Mouse (Mus musculus): ENCODE data around the gene Cdc73. TPM values are rescaled to one million over a fixed set of nuclear protein-coding genes. Genes with fewer than 3 reads are reported as not detected.

Cdc73 gene
- polyA plus RNA-seq, 1 experiment from 2014 or later, result 38.1 TPM

GRCm38 (mm10) chr1:143621930-143622329 lies 80.8 kb downstream of the Cdc73 start:
- peaks cover 24% of the 10 kb centered on the region for H3K36me3 ChIP-seq
- no peaks in the 10 kb centered on the region for H3K9me3 ChIP-seq
- H3K4me1 ChIP-seq, result no peaks in the 10 kb centered on the region
- no peaks in the 10 kb centered on the region for H3K27me3 ChIP-seq
- no peak overlapping the region for H3K27ac ChIP-seq
- no peak overlapping the region for H3K4me2 ChIP-seq (replicated peaks)
- H3K9ac ChIP-seq, result no peak overlapping the region
- no peak overlapping the region for H3K4me3 ChIP-seq
- no peak for ATAC-seq (ENCODE audit: insufficient number of reproducible peaks, insufficient read depth, low FRiP score, low TSS enrichment)

- H3K27me3 ChIP-seq, result no peaks in the 10 kb centered on the region
- peaks cover 9% of the 10 kb centered on the region for H3K36me3 ChIP-seq
- H3K9ac ChIP-seq, result no peak overlapping the region
- no peaks in the 10 kb centered on the region for H3K4me1 ChIP-seq
- no peak for ATAC-seq (ENCODE audit: insufficient number of reproducible peaks, insufficient read depth, low FRiP score, low TSS enrichment)
- 18% methylated on average over 2 of the region's 2 CpGs for WGBS
- no peak overlapping the region for H3K4me2 ChIP-seq (replicated peaks)
- no peaks in the 10 kb centered on the region for H3K9me3 ChIP-seq
- H3K4me3 ChIP-seq, result no peak overlapping the region
- no peak overlapping the region for H3K27ac ChIP-seq
Measured at GRCm38 (mm10) chr1:143619760-143620159, 82.9 kb downstream of the Cdc73 start.

- Histone ChIP-seq H3K9me3 (no peaks in the 10 kb centered on the region), H3K27ac (no peak overlapping the region), H3K4me1 (no peaks in the 10 kb centered on the region), H3K9ac (no peak overlapping the region), H3K27me3 (no peaks in the 10 kb centered on the region), H3K4me2 (replicated peaks) (no peak overlapping the region), H3K4me3 (no peak overlapping the region), H3K36me3 (peaks cover 8% of the 10 kb centered on the region)
- ATAC-seq (ENCODE audit: insufficient number of reproducible peaks, insufficient read depth, low FRiP score, low TSS enrichment), result no peak
- 88% methylated on average over 2 of the region's 2 CpGs for WGBS
Measured at GRCm38 (mm10) chr1:143612901-143613300, 89.8 kb downstream of the Cdc73 start.

- no peak overlapping the region for H3K27ac ChIP-seq
- H3K4me3 ChIP-seq, result no peak overlapping the region
- 80% methylated on average over 2 of the region's 2 CpGs for WGBS
- peaks cover 4% of the 10 kb centered on the region for H3K36me3 ChIP-seq
- no peak overlapping the region for H3K9ac ChIP-seq
- H3K27me3 ChIP-seq, result no peaks in the 10 kb centered on the region
- no peaks in the 10 kb centered on the region for H3K9me3 ChIP-seq
- H3K4me1 ChIP-seq, result no peaks in the 10 kb centered on the region
- ATAC-seq (ENCODE audit: insufficient number of reproducible peaks, insufficient read depth, low FRiP score, low TSS enrichment), result no peak
- no peak overlapping the region for H3K4me2 ChIP-seq (replicated peaks)
Measured at GRCm38 (mm10) chr1:143608911-143609310, 93.8 kb downstream of the Cdc73 start.

GRCm38 (mm10) chr1:143596864-143597263 lies 105.8 kb downstream of the Cdc73 start:
- no peak overlapping the region for H3K9ac ChIP-seq
- H3K9me3 ChIP-seq, result no peaks in the 10 kb centered on the region
- ATAC-seq (ENCODE audit: insufficient number of reproducible peaks, insufficient read depth, low FRiP score, low TSS enrichment), result no peak
- no peak overlapping the region for H3K27ac ChIP-seq
- no peak overlapping the region for H3K4me2 ChIP-seq (replicated peaks)
- no peaks in the 10 kb centered on the region for H3K27me3 ChIP-seq
- H3K4me3 ChIP-seq, result no peak overlapping the region
- H3K36me3 ChIP-seq, result no peaks in the 10 kb centered on the region
- 68% methylated on average over 2 of the region's 2 CpGs for WGBS
- no peaks in the 10 kb centered on the region for H3K4me1 ChIP-seq

GRCm38 (mm10) chr1:143576824-143577543 lies 125.7 kb downstream of the Cdc73 start:
- ATAC-seq (ENCODE audit: insufficient number of reproducible peaks, insufficient read depth, low FRiP score, low TSS enrichment), result no peak
- H3K4me3 ChIP-seq, result no peak overlapping the region
- H3K36me3 ChIP-seq, result no peaks in the 10 kb centered on the region
- H3K9ac ChIP-seq, result no peak overlapping the region
- WGBS, result 85% methylated on average over 10 of the region's 10 CpGs
- no peak overlapping the region for H3K27ac ChIP-seq
- no peaks in the 10 kb centered on the region for H3K4me1 ChIP-seq
- no peaks in the 10 kb centered on the region for H3K9me3 ChIP-seq
- no peak overlapping the region for H3K4me2 ChIP-seq (replicated peaks)
- no peaks in the 10 kb centered on the region for H3K27me3 ChIP-seq

- no peaks in the 10 kb centered on the region for H3K27me3 ChIP-seq
- no peak for ATAC-seq (ENCODE audit: insufficient number of reproducible peaks, insufficient read depth, low FRiP score, low TSS enrichment)
- no peaks in the 10 kb centered on the region for H3K9me3 ChIP-seq
- WGBS, result 94% methylated on average over 1 of the region's 1 CpGs
- no peaks in the 10 kb centered on the region for H3K4me1 ChIP-seq
- no peak overlapping the region for H3K9ac ChIP-seq
- H3K36me3 ChIP-seq, result no peaks in the 10 kb centered on the region
- no peak overlapping the region for H3K4me2 ChIP-seq (replicated peaks)
- H3K27ac ChIP-seq, result no peak overlapping the region
- H3K4me3 ChIP-seq, result no peak overlapping the region
Measured at GRCm38 (mm10) chr1:143558235-143558634, 144.5 kb downstream of the Cdc73 start.

- ATAC-seq (ENCODE audit: insufficient number of reproducible peaks, insufficient read depth, low FRiP score, low TSS enrichment), result no peak
- no peaks in the 10 kb centered on the region for H3K36me3 ChIP-seq
- H3K9ac ChIP-seq, result no peak overlapping the region
- H3K27me3 ChIP-seq, result no peaks in the 10 kb centered on the region
- no peak overlapping the region for H3K4me3 ChIP-seq
- 7% methylated on average over 1 of the region's 1 CpGs for WGBS
- H3K4me1 ChIP-seq, result no peaks in the 10 kb centered on the region
- H3K9me3 ChIP-seq, result no peaks in the 10 kb centered on the region
- H3K27ac ChIP-seq, result no peak overlapping the region
- no peak overlapping the region for H3K4me2 ChIP-seq (replicated peaks)
Measured at GRCm38 (mm10) chr1:143555533-143555932, 147.2 kb downstream of the Cdc73 start.

- no peaks in the 10 kb centered on the region for H3K27me3 ChIP-seq
- no peak overlapping the region for H3K27ac ChIP-seq
- WGBS, result 41% methylated on average over 2 of the region's 2 CpGs
- H3K4me1 ChIP-seq, result no peaks in the 10 kb centered on the region
- no peak for ATAC-seq (ENCODE audit: insufficient number of reproducible peaks, insufficient read depth, low FRiP score, low TSS enrichment)
- no peak overlapping the region for H3K9ac ChIP-seq
- no peaks in the 10 kb centered on the region for H3K9me3 ChIP-seq
- no peak overlapping the region for H3K4me2 ChIP-seq (replicated peaks)
- H3K4me3 ChIP-seq, result no peak overlapping the region
- H3K36me3 ChIP-seq, result no peaks in the 10 kb centered on the region
Measured at GRCm38 (mm10) chr1:143554621-143555020, 148.1 kb downstream of the Cdc73 start.

Other genes with a start within 250 kb of the Cdc73 start
- gene B3galt2, start 62.2 kb downstream of the Cdc73 start, polyA plus RNA-seq (2016; fragmentation: Nextera tagmentation; extraction: Ambion mirVana), result 0.77 and 1.1 TPM in 2 replicates
- 125 and 129 TPM in 2 replicates for gene Glrx2, start 13.4 kb upstream of the Cdc73 start, polyA plus RNA-seq (2016; fragmentation: Nextera tagmentation; extraction: Ambion mirVana)
- 29.3 and 34.1 TPM in 2 replicates for gene Trove2, start 74.2 kb upstream of the Cdc73 start, polyA plus RNA-seq (2016; fragmentation: Nextera tagmentation; extraction: Ambion mirVana)
- gene Uchl5, start 74.4 kb upstream of the Cdc73 start, polyA plus RNA-seq (2016; fragmentation: Nextera tagmentation; extraction: Ambion mirVana), result 78.3 and 81.0 TPM in 2 replicates